Mouse (Mus musculus) neural tube, embryonic 14.5 days (tissue): ENCODE measurements around the gene Fam229a. TPM values are rescaled to one million over a fixed set of nuclear protein-coding genes. Genes with fewer than 3 reads are reported as not detected.
A peak's percentile ranks its signal among the peaks of the same experiment; 100 is the strongest.

Source experiments
- ATAC-seq: fragments of 200-750 bp; cut with Nextera tagmentation; 2 replicates; pipeline ENCODE4 v1.8.0; 2017; ENCODE audit warnings: low read depth, mild to moderate bottlenecking, moderate TSS enrichment, moderate library complexity
- H3K27ac ChIP-seq: fragments of 300-500 bp; sonication (generic); 2 replicates; pipeline ENCODE4 v1.5.1; 2014; ENCODE audit warnings: low read depth, mild to moderate bottlenecking, control low read depth, low read length, moderate library complexity, mixed read lengths
- H3K27me3 ChIP-seq: fragments of 300-500 bp; sonication (generic); 2 replicates; pipeline ENCODE4 v1.6.1; 2014; ENCODE audit warnings: low read length; ENCODE audit not compliant: control insufficient read depth, insufficient read depth
- H3K36me3 ChIP-seq: fragments of 300-500 bp; sonication (generic); 2 replicates; pipeline ENCODE4 v1.6.1; 2014; ENCODE audit warnings: low read length, mixed read lengths; ENCODE audit not compliant: control insufficient read depth, insufficient read depth
- H3K4me1 ChIP-seq: fragments of 300-500 bp; sonication (generic); 2 replicates; pipeline ENCODE4 v1.6.1; 2014; ENCODE audit warnings: low read length; ENCODE audit not compliant: control insufficient read depth, insufficient read depth
- H3K4me2 ChIP-seq: fragments of 300-500 bp; sonication (generic); 2 replicates; pipeline ENCODE4 v1.6.1; 2014; ENCODE audit warnings: mild to moderate bottlenecking, low read depth, low read length, control low read depth
- H3K4me3 ChIP-seq: fragments of 300-500 bp; sonication (generic); 2 replicates; pipeline ENCODE4 v1.5.1; 2014; ENCODE audit warnings: low read depth, low read length, control low read depth, mixed read lengths
- H3K9ac ChIP-seq: fragments of 300-500 bp; sonication (generic); replicated peaks from 2 replicates; pipeline ENCODE4 v1.6.1; 2014; ENCODE audit warnings: low read depth, mild to moderate bottlenecking, control low read depth, low read length, mixed read lengths
- H3K9me3 ChIP-seq: fragments of 300-500 bp; sonication (generic); 2 replicates; pipeline ENCODE4 v1.6.1; 2016; ENCODE audit warnings: low read length; ENCODE audit not compliant: control insufficient read depth
- WGBS: fragments of 180-500 bp; shearing (Covaris S2); extraction: QIAGEN DNeasy Blood & Tissue Kit; methylation state at CpG from one replicate; pipeline ENCODE4 v1.1.7; 2014; 5-methylcytosine and 5-hydroxymethylcytosine counted together
- polyA plus RNA-seq: library from polyadenylated mRNA; unstranded; fragments of >200 nt; fragmentation: Nextera tagmentation; extraction: Ambion mirVana; gene quantifications from 2 replicates; pipeline ENCODE4 v1.2.1, GENCODE M21; 2014

Gene Fam229a
- polyA plus RNA-seq, 1 experiment from 2014 or later = 0.64 TPM

DNA sequence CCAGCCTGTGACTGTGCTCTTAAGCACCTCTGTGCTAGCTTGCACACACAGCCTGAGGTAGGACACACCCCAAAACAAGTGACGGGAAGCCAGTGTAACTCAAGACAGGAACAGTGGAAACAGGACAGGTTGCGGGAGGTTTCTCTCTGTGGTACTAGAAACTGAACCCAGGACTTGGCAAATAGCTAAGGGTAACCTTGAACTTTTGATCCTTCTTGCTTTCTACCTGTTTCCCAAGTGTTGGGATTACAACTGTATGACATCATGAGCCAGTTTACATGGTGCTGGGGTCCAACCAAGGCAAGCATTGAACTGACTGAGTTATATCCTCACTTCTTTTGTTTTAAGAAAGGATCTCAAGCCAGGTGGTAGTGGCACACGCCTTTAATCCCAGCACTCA is 11.1 kb upstream of the Fam229a start:
- no peak for ATAC-seq
- H3K4me3 ChIP-seq = no peak overlapping the region
- H3K36me3 ChIP-seq = peaks cover 50% of the 10 kb centered on the region; the same call in 1 of the 2 replicates
- no peaks in the 10 kb centered on the region for H3K9me3 ChIP-seq
- H3K27ac ChIP-seq = no peak overlapping the region
- no peaks in the 10 kb centered on the region for H3K27me3 ChIP-seq
- H3K4me2 ChIP-seq = no peak overlapping the region
- H3K4me1 ChIP-seq = no peaks in the 10 kb centered on the region
- whole genome bisulfite sequencing = 96% methylated on average over 3 of the region's 3 CpGs
- no peak overlapping the region for H3K9ac ChIP-seq

- ATAC-seq = no peak
- no peaks in the 10 kb centered on the region for H3K4me1 ChIP-seq
- WGBS = 91% methylated on average over 1 of the region's 1 CpGs
- H3K4me2 ChIP-seq = no peak overlapping the region
- peaks cover 56% of the 10 kb centered on the region for H3K36me3 ChIP-seq
- no peaks in the 10 kb centered on the region for H3K27me3 ChIP-seq
- no peak overlapping the region for H3K4me3 ChIP-seq
- no peak overlapping the region for H3K9ac ChIP-seq
- no peaks in the 10 kb centered on the region for H3K9me3 ChIP-seq
- H3K27ac ChIP-seq = no peak overlapping the region
These were observed 9.9 kb upstream of the Fam229a start for GRCm38 (mm10) chr4:129481090-129481489.

- no peaks in the 10 kb centered on the region for H3K36me3 ChIP-seq
- ATAC-seq = no peak
- H3K27ac ChIP-seq = no peak overlapping the region
- no peaks in the 10 kb centered on the region for H3K9me3 ChIP-seq
- H3K27me3 ChIP-seq = 0 out of 2 replicates have a peak, but pooled peaks cover 4% of the 10 kb centered on the region
- H3K4me3 ChIP-seq = no peak overlapping the region
- no peak overlapping the region for H3K9ac ChIP-seq
- WGBS = 73% methylated on average over 7 of the region's 7 CpGs
- H3K4me1 ChIP-seq = peaks cover 23% of the 10 kb centered on the region
- no peak overlapping the region for H3K4me2 ChIP-seq
These were observed 3.7 kb downstream of the Fam229a start for GRCm38 (mm10) chr4:129494681-129495080.

DNA sequence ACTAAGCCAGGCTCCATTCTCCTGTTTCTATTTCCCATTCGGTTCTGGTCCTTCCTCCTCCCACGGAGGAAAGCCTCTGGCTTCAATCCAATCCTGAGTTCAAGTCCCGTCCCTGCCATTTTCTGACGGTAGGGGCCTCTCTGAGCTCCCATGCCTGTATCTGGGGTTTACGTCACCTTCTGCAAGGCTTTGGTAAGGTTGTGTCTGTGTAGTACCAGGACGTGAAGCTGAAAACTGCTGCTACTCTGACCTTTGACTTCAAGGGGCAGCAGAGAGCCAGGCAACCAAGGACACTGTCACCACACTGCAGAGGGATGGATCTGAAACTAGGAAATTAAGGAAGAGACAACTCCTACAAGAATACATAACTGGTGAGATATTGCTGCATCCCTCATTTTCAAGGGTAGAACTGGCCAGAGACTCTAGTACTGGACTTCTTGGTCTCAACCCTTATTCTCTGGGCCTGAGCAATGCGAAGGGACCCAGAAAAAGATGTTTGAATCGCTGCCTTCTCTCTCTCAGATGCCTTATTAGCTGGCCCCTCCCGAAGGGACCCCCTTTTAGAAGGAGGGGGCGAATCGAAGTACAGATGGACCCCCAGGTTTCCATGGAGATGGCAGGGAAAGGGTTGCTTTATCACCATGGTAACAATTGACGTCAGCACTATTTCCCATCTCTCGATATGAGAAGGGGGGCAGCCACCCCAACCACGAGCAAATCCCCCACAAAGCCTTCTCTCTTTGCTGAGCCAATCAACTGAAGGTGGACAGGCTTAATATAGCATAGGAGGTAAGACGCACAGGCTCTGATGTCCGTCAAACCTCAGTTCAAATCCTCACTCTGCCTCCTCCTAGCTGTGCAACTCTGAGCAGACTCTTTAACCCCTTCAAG is 4.9 kb downstream of the Fam229a start:
- Histone ChIP-seq H3K36me3 (no peaks in the 10 kb centered on the region), H3K4me3 (peak overlapping the region; percentile 18; the same call in 1 of the 2 replicates), H3K9me3 (no peaks in the 10 kb centered on the region), H3K4me2 (peak overlapping the region; percentile 39), H3K27me3 (no peaks in the 10 kb centered on the region), H3K4me1 (peaks cover 23% of the 10 kb centered on the region), H3K9ac (peak overlapping the region; percentile 41), H3K27ac (peak overlapping the region; percentile 76)
- 18% methylated on average over 16 of the region's 16 CpGs for WGBS
- peak; percentile 50 for ATAC-seq

- Histone ChIP-seq H3K4me2 (peak overlapping the region; percentile 39), H3K27me3 (no peaks in the 10 kb centered on the region), H3K9ac (peak overlapping the region; percentile 41), H3K4me1 (peaks cover 16% of the 10 kb centered on the region), H3K36me3 (no peaks in the 10 kb centered on the region), H3K9me3 (no peaks in the 10 kb centered on the region), H3K4me3 (peak overlapping the region; percentile 18; the same call in 1 of the 2 replicates), H3K27ac (peak overlapping the region; percentile 76)
- WGBS = 47% methylated on average over 6 of the region's 6 CpGs
- peak; percentile 32; the same call in 1 of the 2 replicates for ATAC-seq
These were observed 5.6 kb downstream of the Fam229a start for GRCm38 (mm10) chr4:129496631-129497030.

- H3K27me3 ChIP-seq = no peaks in the 10 kb centered on the region
- WGBS = 83% methylated on average over 3 of the region's 3 CpGs
- H3K4me2 ChIP-seq = no peak overlapping the region
- peaks cover 15% of the 10 kb centered on the region; the same call in 1 of the 2 replicates for H3K4me1 ChIP-seq
- H3K9ac ChIP-seq = no peak overlapping the region
- H3K4me3 ChIP-seq = no peak overlapping the region
- ATAC-seq = no peak
- H3K36me3 ChIP-seq = no peaks in the 10 kb centered on the region
- no peak overlapping the region for H3K27ac ChIP-seq
- no peaks in the 10 kb centered on the region for H3K9me3 ChIP-seq
These were observed 8.0 kb downstream of the Fam229a start for GRCm38 (mm10) chr4:129498941-129499340.

- peak overlapping the region; percentile 83 for H3K4me2 ChIP-seq
- ATAC-seq = no peak
- no peak overlapping the region for H3K4me3 ChIP-seq
- no peaks in the 10 kb centered on the region for H3K36me3 ChIP-seq
- H3K9me3 ChIP-seq = no peaks in the 10 kb centered on the region
- H3K4me1 ChIP-seq = peaks cover 15% of the 10 kb centered on the region; the same call in 1 of the 2 replicates
- no peak overlapping the region for H3K9ac ChIP-seq
- H3K27me3 ChIP-seq = no peaks in the 10 kb centered on the region
- no peak overlapping the region for H3K27ac ChIP-seq
- 77% methylated on average over 8 of the region's 8 CpGs for WGBS
These were observed 9.0 kb downstream of the Fam229a start for GRCm38 (mm10) chr4:129500017-129500416.

DNA sequence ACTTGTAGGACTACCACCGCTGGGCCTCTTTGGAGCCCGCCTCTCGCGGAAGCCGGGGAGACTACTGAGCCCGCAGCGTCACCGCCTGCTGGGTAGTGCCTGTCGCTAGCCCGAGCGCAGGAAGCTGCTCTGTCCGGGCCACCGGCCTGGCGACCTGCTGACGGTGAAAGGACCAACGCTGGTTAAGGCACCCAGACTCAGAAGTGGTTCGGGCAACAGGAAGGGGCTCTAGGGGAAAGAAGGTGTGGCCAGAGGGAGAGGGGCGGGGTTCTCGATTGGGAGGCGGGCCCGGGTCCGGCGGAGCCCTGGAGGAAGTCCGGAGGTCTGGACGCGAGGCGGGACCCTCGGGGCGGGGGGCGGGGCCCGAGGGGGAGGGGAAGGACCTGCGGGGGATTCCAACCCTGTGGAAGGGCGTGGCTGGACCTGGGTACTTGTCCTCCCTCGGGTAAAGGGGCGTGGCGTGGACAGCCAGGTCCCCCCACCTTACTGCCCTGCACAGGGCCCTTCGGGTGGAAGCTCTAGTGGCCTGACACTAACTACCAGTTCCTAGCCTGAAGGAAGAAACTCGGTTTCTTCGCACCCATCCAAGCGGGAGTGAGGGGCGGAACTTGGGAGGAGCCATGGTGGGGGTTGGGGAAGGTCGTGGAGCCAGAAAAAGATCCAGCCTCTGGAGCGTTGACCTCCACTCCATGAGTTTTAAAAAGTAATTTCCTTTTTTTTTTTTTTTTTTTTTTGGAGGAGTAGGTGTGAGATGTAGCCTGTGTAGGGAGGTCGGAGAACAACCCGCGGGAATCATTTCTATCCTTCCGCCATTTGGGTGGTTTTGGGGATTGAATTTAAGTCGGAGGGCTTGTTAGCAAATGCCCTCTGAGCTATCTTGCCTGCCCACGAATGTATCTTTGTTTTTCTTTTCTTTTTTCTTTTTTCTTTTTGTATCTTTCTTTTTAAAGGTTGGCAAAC is 9.9 kb downstream of the Fam229a start:
- Histone ChIP-seq H3K4me2 (peak overlapping the region; percentile 83), H3K36me3 (no peaks in the 10 kb centered on the region), H3K4me1 (peaks cover 11% of the 10 kb centered on the region; the same call in 1 of the 2 replicates), H3K9ac (peak overlapping the region; percentile 43), H3K4me3 (peak overlapping the region; percentile 47), H3K27me3 (no peaks in the 10 kb centered on the region), H3K27ac (no peak overlapping the region), H3K9me3 (no peaks in the 10 kb centered on the region)
- peak; percentile 64 for ATAC-seq
- WGBS = 2% methylated on average over 43 of the region's 49 CpGs
